Mouse (Mus musculus) G1E (cell line): ENCODE results near the gene S100a13. TPM values are rescaled to one million over a fixed set of nuclear protein-coding genes. Genes with fewer than 3 reads are reported as not detected.

Experiments used
- ATAC-seq: 2 replicates; pipeline ENCODE4 v1.8.0; 2016; ENCODE audit warnings: mild to moderate bottlenecking; ENCODE audit not compliant: insufficient number of reproducible peaks, poor library complexity, low FRiP score, severe bottlenecking; ENCODE audit errors: extremely low read depth
- DNase-seq: peaks from one replicate; pipeline ENCODE4 v3.0.0; 2012; ENCODE audit warnings: low spot score
- H3K27me3 ChIP-seq: 2 replicates; pipeline ENCODE4 v1.6.1; 2012; ENCODE audit warnings: mild to moderate bottlenecking, low read length, inconsistent platforms; ENCODE audit not compliant: insufficient read depth
- H3K36me3 ChIP-seq: replicated peaks from 2 replicates; pipeline ENCODE3; 2012; ENCODE audit warnings: mild to moderate bottlenecking, inconsistent platforms
- H3K4me1 ChIP-seq: 2 replicates; pipeline ENCODE4 v1.6.1; 2012; ENCODE audit warnings: low read depth, low read length, inconsistent platforms, mixed read lengths; ENCODE audit not compliant: insufficient read depth
- H3K4me3 ChIP-seq: 2 replicates; pipeline ENCODE4 v1.5.1; 2012; ENCODE audit warnings: low read depth, mild to moderate bottlenecking, inconsistent platforms, low read length, moderate library complexity, mixed read lengths
- H3K9me3 ChIP-seq: replicated peaks from 2 replicates; pipeline ENCODE4 v1.6.1; 2012; ENCODE audit warnings: inconsistent platforms
- CTCF ChIP-seq: IDR thresholded peaks from 2 replicates; pipeline ENCODE4 v1.5.1; 2012; ENCODE audit warnings: low read depth, low read length, inconsistent platforms, mixed read lengths
- GATA1 ChIP-seq: IDR thresholded peaks from 2 replicates; pipeline ENCODE4 v1.6.1; 2012; ENCODE audit warnings: borderline replicate concordance, low read length, inconsistent platforms, mixed read lengths
- GATA2 ChIP-seq: IDR thresholded peaks from 2 replicates; pipeline ENCODE4 v1.6.1; 2012; ENCODE audit warnings: low read depth, low read length, inconsistent platforms, borderline replicate concordance
- POLR2AphosphoS5 ChIP-seq: IDR thresholded peaks from 2 replicates; pipeline ENCODE4 v1.6.1; 2012; ENCODE audit warnings: low read depth, low read length, inconsistent platforms; ENCODE audit not compliant: insufficient replicate concordance
- TAL1 ChIP-seq: conservative IDR thresholded peaks from 2 replicates; pipeline ENCODE4 v1.6.1; 2012; ENCODE audit warnings: low read depth, low read length, inconsistent platforms, mixed read lengths
- polyA plus RNA-seq: library from polyadenylated mRNA; stranded (reverse); fragments of >175 nt; gene quantifications from 2 replicates; pipeline ENCODE4 v1.2.3, GENCODE M21; 2012
- total RNA-seq, 2 experiments: library from RNA; stranded (forward) in 1 of 2; stranded (reverse) in 1 of 2; fragments of 200-1000 nt in 1 of 2; fragments of >200 nt in 1 of 2; fragmentation: Nextera tagmentation in 1 of 2; gene quantifications; 2 replicates each; pipeline ENCODE4 v1.2.3; 2014 to 2017

S100a13 gene
- total and polyA plus RNA-seq, 3 experiments: 2.4 to 67.3 (median 25.3) TPM

DNA sequence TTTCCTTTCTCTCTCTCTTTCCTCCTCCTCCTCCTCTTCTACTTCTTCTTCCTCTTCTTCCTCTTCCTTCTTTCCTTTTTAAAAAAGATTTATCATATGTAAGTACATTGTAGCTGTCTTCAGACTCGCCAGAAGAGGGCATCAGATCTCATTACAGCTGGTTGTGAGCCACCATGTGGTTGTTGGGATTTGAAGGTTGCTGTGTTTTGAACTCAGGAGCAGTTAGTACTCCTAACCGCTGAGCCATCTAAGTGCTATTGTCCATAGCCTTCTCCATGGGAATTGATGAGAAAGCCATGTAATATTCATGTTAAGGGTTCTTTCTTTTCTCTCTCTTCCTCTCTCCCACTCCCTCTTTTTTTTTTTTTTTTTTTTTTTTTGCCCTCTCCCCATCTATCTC, 22.9 kb upstream of the S100a13 start:
- no peak overlapping the region; the same call in 1 of the 2 replicates for H3K4me3 ChIP-seq
- no peaks in the 10 kb centered on the region for H3K27me3 ChIP-seq
- no peak for DNase-seq
- H3K36me3 ChIP-seq: peaks cover 61% of the 10 kb centered on the region
- H3K9me3 ChIP-seq: no peaks in the 10 kb centered on the region
- H3K4me1 ChIP-seq: peaks cover 22% of the 10 kb centered on the region
- no peak for ATAC-seq
- TF ChIP-seq GATA1: no peak
- TF ChIP-seq POLR2AphosphoS5: no peak
- TF ChIP-seq CTCF: no peak
- TF ChIP-seq TAL1: no peak
- TF ChIP-seq GATA2: no peak

GRCm38 (mm10) chr3:90493831-90494540, 20.2 kb upstream of the S100a13 start:
- TF ChIP-seq POLR2AphosphoS5: no peak; the same call in 1 of the 2 replicates
- no peak for TF ChIP-seq GATA2
- no peak for TF ChIP-seq CTCF
- no peak for TF ChIP-seq TAL1
- H3K36me3 ChIP-seq: peaks cover 62% of the 10 kb centered on the region
- ATAC-seq (no peak), DNase-seq (no peak)
- H3K4me3 ChIP-seq: no peak overlapping the region
- no peaks in the 10 kb centered on the region for H3K9me3 ChIP-seq
- peaks cover 19% of the 10 kb centered on the region for H3K4me1 ChIP-seq
- H3K27me3 ChIP-seq: no peaks in the 10 kb centered on the region

GRCm38 (mm10) chr3:90495850-90496525, 18.2 kb upstream of the S100a13 start:
- TF ChIP-seq POLR2AphosphoS5: no peak
- no peak for TF ChIP-seq TAL1
- no peak for TF ChIP-seq GATA2
- no peak for TF ChIP-seq GATA1
- no peak for TF ChIP-seq CTCF
- no peak for ATAC-seq
- H3K4me1 ChIP-seq: peaks cover 6% of the 10 kb centered on the region
- H3K9me3 ChIP-seq: no peaks in the 10 kb centered on the region
- no peaks in the 10 kb centered on the region for H3K27me3 ChIP-seq
- peaks cover 65% of the 10 kb centered on the region for H3K36me3 ChIP-seq
- DNase-seq: no peak
- no peak overlapping the region for H3K4me3 ChIP-seq

DNA sequence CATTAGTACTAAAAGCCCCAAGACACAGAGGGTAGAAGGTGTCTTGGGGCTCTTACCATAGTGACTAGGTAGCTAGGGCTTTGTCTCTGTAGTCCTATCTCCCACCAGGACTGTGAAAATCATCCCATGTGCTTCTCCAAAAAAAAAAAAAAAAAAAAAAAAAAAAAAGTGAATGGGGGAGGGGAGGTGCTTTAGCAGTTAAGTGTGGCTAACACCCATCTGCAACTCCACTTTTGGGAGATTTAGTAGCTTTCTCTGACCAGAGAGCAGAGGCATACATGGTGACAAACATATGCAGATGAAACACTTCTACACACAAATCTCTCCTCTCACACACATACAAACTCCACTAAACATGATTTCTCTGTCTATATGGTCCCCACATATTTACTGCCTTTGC, 16.6 kb upstream of the S100a13 start:
- Histone ChIP-seq H3K27me3 (no peaks in the 10 kb centered on the region), H3K36me3 (peaks cover 82% of the 10 kb centered on the region), H3K4me3 (no peak overlapping the region), H3K4me1 (peaks cover 8% of the 10 kb centered on the region; the same call in 1 of the 2 replicates), H3K9me3 (no peaks in the 10 kb centered on the region)
- DNase-seq: no peak
- TF ChIP-seq TAL1 (no peak), POLR2AphosphoS5 (no peak), GATA2 (no peak), GATA1 (no peak), CTCF (no peak)
- no peak for ATAC-seq

DNA sequence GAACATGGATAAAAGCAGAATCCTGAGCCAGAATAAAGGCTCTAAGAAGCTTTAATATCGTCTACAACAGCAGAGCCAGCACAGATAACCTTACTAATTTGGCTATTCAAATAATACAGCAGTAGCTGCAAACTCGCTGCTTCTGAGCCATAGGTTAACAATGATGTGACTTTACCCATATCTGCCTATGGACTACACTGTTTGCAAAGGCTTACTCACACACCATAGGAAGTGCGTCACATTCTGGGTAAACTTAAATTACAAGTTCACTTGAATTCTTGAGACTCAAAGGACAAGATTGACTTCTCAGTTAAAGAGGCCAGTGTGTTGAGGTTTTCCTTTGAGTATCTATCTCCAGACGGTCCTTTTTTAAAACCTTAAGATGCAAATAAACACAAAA, 10.8 kb upstream of the S100a13 start:
- TF ChIP-seq TAL1 (no peak), GATA2 (no peak), GATA1 (no peak), CTCF (no peak), POLR2AphosphoS5 (no peak)
- H3K36me3 ChIP-seq: peaks cover 88% of the 10 kb centered on the region
- ATAC-seq: no peak

DNA sequence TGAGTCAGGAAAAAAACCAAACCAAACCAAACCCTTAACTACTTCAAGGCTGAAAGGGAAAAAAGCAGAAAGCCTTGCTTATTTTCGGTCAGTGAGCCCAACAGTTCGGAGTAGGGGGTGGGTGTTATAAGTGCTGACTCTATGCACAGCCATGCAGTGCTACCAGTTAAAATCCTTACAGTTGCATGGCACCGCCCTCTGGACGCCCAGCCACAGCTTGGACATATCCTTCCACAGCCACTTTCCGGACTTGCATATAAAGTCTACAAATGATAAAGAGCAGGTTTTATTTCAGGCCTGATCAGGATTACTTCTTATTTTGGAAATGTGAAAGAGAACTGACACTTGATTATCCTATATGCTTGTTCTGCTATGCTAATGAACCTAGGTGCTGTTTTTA, 9.0 kb upstream of the S100a13 start:
- Histone ChIP-seq H3K27me3 (no peaks in the 10 kb centered on the region), H3K4me1 (peaks cover 34% of the 10 kb centered on the region), H3K4me3 (no peak overlapping the region), H3K36me3 (peaks cover 78% of the 10 kb centered on the region), H3K9me3 (no peaks in the 10 kb centered on the region)
- TF ChIP-seq GATA2 (no peak), TAL1 (no peak), GATA1 (no peak)
- DNase-seq (no peak), ATAC-seq (no peak)

More for the DNA sequence above, 10.8 kb upstream of the S100a13 start:
- Histone ChIP-seq H3K4me3 (no peak overlapping the region), H3K9me3 (no peaks in the 10 kb centered on the region), H3K4me1 (peaks cover 34% of the 10 kb centered on the region), H3K27me3 (no peaks in the 10 kb centered on the region)
- DNase-seq: no peak
